Mouse (Mus musculus): Measurements from ENCODE around the gene Enpp4.

- TF ChIP-seq CTCF (IDR thresholded peaks at IDR 0.05; ENCODE audit: extremely low read depth, insufficient read length, insufficient replicate concordance, low read depth, low read length), result no peak
- TF ChIP-seq POLR2A (IDR thresholded peaks at IDR 0.05; ENCODE audit: low read depth, low read length), result no peak
These were observed 14.7 kb downstream of the Enpp4 start for GRCm38 (mm10) chr17:44090916-44091315.
